Mouse (Mus musculus) neutrophil, adult 59 days (primary cell): ENCODE results near the gene Cabp7. TPM values are rescaled to one million over a fixed set of nuclear protein-coding genes. Genes with fewer than 3 reads are reported as not detected.

Experiments
- total RNA-seq, 2 experiments: library from RNA; stranded (reverse); gene quantifications; 1 replicate in 1 of 2; 2 replicates in 1 of 2; pipeline ENCODE4 v1.2.4; 2023

Gene Cabp7
- total RNA-seq: under 1 TPM in 1 of 2 experiments, not detected in 1; 0.18 TPM

GRCm38 (mm10) chr11:4746733-4747132 lies at the start of gene Cabp7:
Gene Cabp7, minus strand, starts transcription at chr11:4746778.

GRCm38 (mm10) chr11:4704072-4704964 lies 42.3 kb downstream of the Cabp7 start, which contains the start of the genes Uqcr10 and Zmat5:
Gene Uqcr10, minus strand, starts transcription at chr11:4704342.
Gene Zmat5, plus strand, starts transcription at chr11:4704678.

Other genes with a start within 250 kb of the Cabp7 start
- gene Mtmr3, start 151.9 kb downstream of the Cabp7 start, total RNA-seq: 100 to 1,000 TPM; 152 to 156 TPM
- not detected for gene Gm11032, start 126.7 kb downstream of the Cabp7 start, total RNA-seq
- gene Ascc2, start 109.0 kb downstream of the Cabp7 start, total RNA-seq: 10 to 100 TPM; 15.9 to 18.8 TPM
- gene Uqcr10, start 42.4 kb downstream of the Cabp7 start, total RNA-seq: 100 to 1,000 TPM; 124 to 131 TPM
- gene Zmat5, start 42.1 kb downstream of the Cabp7 start, total RNA-seq: 10 to 100 TPM; 20.6 to 21.2 TPM
- 10 to 100 TPM; 21.8 to 24.1 TPM for gene Nf2, start 102.8 kb upstream of the Cabp7 start, total RNA-seq
- gene Nipsnap1, start 127.2 kb upstream of the Cabp7 start, total RNA-seq: 1 to 10 TPM; 2.6 to 3.0 TPM
- 10 to 100 TPM; 18.3 to 19.0 TPM for gene Thoc5, start 148.5 kb upstream of the Cabp7 start, total RNA-seq
- gene Nefh, start 201.3 kb upstream of the Cabp7 start, total RNA-seq: under 1 TPM; 0.11 to 0.18 TPM
- 10 to 100 TPM; 41.4 to 44.2 TPM for gene Ap1b1, start 240.0 kb upstream of the Cabp7 start, total RNA-seq